Mouse (Mus musculus) retina, embryonic 14.5 days (tissue): ENCODE data around the gene Cnot1.

Experiments used
- DNase-seq: peaks from one replicate; pipeline ENCODE4 v3.0.0-alpha.2; 2015; ENCODE audit warnings: low spot score

The Cnot1 gene

DNA sequence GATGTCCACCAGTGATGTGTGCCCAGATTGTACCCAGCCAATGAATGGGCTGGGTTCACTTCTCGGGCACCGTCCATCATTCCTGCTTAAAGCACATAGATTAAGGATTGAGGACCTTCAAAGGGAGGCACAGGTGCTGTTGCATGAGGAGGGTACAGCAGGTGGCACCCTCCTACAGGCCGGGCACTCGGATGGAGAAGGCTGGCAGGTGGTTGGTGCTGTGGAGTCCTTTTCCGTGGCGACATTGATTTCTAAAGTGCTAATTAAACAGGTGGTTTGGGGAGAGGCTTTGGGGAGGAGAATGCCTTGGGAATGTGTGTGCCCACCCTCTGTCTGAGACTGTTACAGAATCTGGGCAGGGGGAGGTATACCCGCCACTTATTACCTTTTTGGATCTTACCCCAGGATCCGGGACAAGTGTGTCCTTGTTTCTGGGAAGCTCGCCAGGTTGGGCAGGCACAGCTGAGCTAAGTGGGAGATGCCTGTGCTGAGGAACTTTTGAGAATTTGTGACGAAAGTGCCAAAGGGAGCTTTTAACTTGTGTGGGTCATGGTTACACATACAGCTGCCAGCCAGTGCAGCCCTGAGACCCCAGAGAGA is 119.1 kb downstream of the Cnot1 start:
- no peak for DNase-seq

DNA sequence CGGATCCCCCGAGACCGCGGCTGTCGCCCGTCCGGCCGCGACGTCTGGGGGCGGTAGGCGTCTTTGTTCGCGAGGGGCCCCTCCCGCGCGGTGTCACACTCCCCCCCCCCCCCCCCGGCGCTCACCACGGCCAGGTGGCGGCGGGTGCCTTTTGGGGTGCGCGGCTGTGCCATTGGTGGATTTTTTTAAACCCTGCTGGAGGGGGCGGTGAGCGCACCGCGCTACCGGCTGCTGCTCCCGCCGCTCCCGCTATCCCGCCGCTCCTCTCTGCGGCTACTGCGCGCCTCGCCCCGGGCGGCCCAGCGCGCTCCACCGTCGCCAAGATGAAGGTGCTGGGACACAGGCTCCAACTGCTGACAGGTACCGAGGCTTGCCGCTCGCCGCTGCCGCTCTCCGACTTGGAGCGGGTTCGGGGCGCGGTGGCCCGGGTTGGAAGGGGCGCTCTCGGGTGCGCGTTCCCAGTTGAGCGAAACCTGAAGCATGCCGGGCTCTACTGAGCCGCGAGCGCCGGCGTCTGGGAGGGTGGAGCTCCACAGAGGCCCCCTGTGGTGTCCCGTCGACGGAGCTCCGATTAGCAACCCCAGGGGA is 129.1 kb downstream of the Cnot1 start:
- peak; percentile 56 for DNase-seq

DNA sequence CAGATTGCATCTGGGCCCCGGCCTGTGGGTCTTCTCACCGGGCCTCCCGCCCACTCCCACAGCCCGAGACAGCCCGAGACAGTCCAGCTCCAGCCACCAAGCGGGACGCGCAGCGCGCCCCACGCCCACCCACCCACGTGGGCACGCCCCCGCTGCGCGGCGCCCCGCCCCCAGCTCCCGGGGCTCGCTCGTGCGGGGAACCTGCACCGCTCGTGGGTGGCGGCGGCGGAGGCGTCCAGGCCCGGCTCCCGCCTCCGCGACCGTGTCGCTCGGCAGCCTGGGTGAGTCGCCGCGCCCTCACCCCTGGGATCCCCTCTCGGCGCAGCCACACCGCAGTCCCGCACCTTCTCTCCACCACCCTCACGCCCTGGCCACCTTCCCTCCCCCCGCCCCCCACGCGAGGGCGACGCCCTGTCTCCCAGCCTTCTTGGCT is 129.7 kb downstream of the Cnot1 start:
- no peak for DNase-seq

DNA sequence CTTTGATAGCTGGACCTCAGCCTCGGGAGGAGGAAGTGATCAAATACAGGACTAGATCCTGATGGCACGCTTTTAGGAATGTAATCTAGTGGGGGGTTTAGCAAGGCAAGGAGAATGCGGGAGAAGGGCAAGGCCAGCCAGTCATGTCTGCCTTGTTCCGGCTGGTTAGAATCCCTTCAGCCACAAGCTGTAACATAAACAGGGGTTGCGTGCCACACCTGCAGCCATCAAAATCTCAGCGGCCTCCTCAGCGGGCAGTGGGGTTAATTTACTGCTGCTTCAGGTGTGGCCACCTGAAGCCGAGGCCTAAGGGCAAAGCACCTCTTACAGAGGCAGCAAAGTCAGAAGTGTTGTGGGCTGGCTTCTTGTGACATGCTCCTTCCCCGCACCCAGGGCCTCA is 130.6 kb downstream of the Cnot1 start, which contains the start of gene Ndrg4:
Gene Ndrg4, plus strand, starts transcription at position 350 of the 400 bp plus-strand sequence.
- no peak for DNase-seq

DNA sequence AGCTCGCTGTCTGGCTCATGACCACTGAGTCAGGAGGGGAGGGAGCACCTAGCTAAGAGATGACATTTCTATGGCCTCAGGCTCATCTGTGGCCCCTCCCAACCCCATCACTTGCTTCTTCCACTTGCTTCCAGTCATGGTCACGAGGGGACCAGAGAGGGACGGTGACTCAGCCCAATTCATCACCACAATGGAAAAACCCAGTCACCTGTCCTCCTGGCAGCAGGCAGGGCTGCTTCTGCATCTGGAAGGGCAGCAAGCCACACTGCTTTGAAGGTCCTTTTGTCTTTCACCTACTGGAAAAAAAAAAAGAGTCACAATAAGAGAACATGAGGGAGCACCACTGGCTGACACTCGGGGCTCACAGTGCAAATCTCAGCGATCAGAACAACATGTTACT is 134.5 kb downstream of the Cnot1 start:
- no peak for DNase-seq

DNA sequence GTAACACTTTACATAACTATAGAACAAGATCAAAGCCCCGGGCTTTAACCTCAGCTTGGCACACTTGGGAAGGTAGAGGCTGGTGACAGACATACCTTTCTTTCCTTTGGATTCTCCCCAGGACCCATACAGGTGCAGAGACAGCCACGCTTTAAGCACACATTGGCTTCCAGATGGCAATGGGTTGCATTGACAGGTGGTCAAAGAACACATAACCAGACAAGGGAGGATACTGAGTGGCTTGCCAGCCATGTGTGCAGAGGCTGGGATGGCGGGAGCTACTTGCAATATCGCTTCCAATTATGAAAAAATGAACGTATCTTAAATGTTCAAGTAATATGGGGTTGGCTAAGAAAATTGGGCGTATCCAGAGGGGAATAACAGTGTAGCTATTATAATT is 135.4 kb downstream of the Cnot1 start:
- DNase-seq: no peak

DNA sequence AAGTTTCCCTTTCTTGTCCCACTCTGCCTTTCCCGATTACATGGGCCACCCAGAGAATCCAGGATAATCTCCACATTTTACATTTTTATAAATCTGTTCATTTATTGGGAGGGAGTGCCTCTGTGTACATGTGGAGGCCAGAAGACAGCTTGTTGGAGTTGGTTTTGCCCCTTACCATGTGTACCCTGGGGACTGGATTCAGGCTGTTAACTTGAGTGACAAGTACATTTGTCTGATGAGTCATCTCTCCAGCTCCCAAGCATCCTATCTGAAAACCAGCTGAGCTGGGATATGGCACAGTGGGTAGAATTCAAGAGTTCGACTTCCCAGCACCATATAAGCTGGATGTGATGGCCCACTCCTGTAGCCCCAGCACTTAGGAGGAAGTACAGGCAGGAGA is 137.3 kb downstream of the Cnot1 start:
- no peak for DNase-seq
